Mouse (Mus musculus) urinary bladder, postnatal 14 days (tissue): Measurements from ENCODE around the gene Ssmem1.

Experiments
- DNase-seq: peaks from one replicate; pipeline ENCODE4 v3.0.0; 2021; ENCODE audit warnings: low spot score

Gene Ssmem1

DNA sequence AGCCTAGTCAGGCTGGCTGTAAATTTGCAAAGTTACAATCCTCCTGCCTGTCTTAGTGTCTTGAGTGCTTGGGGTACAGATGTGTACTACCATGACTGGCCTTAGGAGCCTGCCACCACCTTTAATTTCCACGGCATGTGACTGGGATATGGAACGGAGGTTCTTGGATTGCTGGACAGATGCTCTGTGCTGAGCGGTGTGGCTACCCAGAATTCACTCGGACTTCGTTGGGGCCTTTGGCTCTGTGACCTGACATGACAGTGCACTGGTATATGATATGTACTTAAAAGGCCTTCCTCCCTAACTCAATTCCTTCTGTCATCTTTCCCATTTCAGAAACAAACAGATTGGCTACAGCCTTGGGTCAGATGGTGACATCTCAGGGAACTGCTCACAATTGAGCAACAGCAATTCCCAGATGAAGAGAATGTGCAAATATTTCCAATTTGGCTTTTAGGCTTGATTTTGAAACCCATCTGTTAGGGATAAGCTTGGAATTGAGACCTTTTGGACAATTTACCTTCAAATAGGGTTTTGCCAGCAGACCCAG is 45.0 kb downstream of the Ssmem1 start:
- DNase-seq = no peak

DNA sequence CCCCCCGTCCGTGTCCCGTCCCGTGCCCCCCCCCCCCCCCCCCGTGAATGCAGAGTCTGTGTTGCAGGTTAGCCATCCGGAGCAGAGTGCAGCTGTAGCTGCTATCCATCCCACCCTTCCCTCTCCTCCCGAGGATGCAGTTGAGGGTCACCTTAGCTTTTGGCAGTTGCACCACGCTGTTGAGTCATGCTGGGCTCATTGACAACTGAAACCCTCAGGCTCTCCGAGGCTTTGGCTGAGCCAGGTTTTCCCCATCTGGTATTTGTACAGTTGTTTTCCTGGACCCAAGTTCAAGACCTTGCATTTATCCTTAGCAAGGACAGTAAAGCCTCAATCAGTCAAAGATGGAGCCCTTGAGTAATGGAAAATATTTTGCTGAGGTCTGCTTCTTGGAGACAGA is 46.4 kb downstream of the Ssmem1 start:
- DNase-seq = no peak

DNA sequence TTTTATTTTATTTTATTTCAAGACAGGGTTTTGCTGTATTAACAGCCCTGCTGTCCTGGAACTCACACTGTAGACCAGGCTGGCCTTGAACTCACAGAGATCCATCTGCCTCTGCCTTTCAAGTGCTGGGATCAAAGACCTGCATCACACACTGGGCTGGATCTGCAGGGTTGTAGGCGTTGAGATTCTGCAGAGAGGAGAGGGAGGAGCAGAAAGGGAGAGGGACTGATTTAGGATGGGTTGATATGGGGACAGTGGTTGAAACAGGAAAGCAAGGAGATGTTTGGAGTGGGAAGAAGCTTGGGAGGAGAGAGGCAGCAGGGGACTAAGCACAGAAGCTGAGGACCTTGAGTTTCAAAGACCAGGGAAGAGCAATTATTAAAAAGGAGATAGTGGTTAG is 50.1 kb downstream of the Ssmem1 start:
- DNase-seq = no peak

DNA sequence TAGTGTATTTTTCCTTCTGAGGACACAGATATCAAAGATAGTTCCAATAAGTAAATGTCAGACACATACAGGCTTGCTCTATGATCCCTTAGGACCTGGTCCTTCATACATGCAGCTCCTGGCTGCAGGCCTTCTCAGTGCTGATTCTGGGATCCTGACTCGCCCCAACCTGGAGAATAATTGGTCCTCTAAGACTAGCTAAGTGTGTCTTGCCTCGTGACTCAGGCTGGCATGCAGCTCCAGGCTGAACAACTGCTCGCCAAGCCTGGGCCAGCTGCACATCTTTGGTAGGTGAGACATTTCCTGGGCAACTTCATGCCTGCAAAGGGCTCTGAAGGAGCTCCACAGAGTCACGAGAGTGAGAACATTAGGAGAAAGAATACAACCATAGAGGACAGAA is 52.5 kb downstream of the Ssmem1 start:
- DNase-seq = no peak

DNA sequence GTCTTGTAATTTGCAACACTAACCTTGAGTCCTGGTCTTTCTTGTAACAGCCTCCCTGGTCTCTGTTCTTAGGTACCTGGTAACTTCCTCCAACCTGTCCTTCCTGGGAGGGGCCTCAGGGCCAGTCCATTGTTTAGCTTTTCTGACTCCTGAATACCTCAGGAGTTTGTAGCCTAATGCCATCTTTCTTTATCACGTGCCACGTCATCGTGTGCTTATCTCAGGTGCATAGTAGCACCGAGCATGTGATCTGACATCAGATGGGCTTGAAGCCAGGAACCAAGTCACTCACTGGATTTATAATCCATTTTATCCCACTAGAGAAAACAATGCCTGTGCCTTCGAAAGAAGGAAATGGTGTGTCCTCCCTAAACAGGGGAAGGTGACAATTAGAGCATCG is 53.9 kb downstream of the Ssmem1 start:
- DNase-seq = peak; percentile 60

DNA sequence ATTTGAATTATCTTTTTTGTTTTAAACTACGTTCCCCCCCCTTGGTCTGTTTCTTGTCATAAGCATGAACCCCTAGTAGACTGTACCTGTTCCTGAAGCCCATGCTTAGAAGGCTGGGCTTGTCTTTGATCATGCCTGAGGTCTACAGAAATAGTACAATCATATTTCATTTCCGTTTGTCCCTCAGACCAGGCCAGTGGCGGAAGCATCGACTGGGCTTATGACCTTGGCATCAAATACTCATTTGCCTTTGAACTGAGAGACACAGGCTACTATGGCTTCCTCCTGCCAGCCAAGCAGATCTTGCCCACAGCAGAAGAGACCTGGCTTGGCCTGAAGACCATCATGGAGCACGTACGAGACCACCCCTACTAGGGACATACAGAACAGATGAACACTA is 54.4 kb downstream of the Ssmem1 start:
- DNase-seq = no peak

DNA sequence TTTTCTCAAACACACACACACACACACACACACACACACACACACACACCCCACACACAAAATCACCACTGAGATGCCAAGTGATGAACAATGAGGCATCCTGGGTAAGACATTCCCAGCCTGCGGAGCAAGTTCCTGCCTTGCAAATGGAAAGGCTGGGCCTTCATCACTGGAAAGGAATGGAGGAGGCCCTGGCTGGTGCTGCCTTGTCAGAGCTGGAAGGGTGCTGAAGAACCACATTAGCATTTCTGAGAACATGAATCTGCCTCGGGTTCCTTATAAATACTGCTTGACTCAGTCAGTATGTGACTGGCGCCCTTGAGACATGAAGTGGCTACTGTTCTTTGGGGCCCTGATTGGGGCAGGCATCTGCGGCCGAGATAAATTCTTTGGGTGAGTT is 58.4 kb downstream of the Ssmem1 start, which contains the start of gene Cpa4:
Gene Cpa4 (plus strand): TSS at position 301 of the 400 bp plus-strand sequence.
- no peak for DNase-seq

DNA sequence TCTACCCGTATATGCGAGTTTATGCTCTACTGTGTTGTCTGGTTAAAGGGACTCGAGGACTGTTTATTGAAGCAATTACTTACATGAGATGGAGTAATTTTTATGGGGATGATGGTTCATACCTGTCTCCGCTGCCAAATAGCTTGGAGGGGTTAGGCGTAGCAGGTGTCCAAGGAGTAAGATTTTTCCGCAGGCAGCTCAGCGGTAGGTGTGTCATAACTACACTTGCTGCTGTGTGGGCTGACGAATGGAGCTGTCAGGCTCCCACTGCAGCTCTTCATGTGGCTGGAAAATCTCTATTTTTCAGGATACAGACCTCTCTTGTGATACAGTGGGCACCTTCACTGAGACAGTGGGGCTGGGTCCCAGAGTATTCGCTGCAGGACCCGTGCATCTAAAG is 59.7 kb downstream of the Ssmem1 start:
- DNase-seq = no peak
